ENCODE assay signal across 8 mouse cellular contexts in the genomic region with DNA sequence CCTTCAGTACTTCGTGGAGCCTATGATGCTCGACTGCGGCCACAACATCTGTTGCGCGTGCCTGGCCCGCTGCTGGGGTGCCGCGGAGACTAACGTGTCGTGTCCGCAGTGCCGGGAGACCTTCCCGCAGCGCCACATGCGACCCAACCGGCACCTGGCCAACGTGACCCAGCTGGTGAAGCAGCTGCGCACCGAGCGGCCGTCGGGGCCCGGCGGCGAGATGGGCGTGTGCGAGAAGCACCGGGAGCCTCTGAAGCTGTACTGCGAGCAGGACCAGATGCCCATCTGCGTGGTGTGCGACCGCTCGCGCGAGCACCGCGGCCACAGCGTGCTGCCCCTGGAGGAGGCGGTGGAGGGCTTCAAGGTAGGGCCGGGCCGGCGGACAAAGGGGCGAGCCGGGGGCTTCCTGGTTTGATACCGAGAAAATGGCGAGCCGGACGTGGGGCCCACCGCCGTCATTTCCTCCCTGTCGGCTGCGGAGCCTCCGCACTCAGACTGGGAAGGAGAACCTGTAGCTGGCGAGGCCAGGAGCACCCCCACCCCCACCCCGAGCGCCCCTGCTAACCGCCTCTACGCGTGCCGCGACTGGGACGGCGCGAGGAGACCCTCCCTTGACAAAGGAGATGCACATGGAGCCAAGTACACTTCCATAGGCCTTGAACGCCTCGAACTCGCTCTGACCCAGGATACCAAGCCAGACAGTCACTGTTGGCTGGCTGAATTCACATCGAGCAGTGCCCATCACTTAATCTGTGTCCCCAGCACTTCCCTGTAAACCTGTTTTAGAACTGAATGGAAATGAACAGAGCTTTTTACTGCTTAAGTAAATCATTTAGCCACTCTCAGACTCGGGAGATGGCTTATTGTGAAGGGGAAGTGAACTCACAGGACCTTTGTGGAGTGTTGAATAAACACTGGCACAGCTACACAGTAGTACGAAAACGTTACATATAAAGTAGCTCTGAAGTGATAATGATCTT. TPM values are rescaled to one million over a fixed set of nuclear protein-coding genes. Genes with fewer than 3 reads are reported as not detected.
DNase-seq lines count a peak whose midpoint lies in the region; ATAC-seq and TF ChIP-seq lines count a peak whose summit lies in the region.

No protein-coding gene starts in this region.

- peaks cover 39% of the 10 kb centered on the region for H3K4me1 ChIP-seq in embryonic facial prominence, embryonic 15.5 days
- H3K4me1 ChIP-seq in heart, embryonic 16.5 days (ENCODE audit: control insufficient read depth, insufficient read depth, low read length): peaks cover 22% of the 10 kb centered on the region
- H3K4me1 ChIP-seq in megakaryocyte, embryonic 14.5 days: peaks cover 62% of the 10 kb centered on the region
- peaks cover 8% of the 10 kb centered on the region; the same call in 1 of the 2 replicates for H3K4me1 ChIP-seq in small intestine, adult 2 months (ENCODE audit: control insufficient read depth, insufficient read depth, insufficient read length, low read length)

- peak overlapping the region; percentile 73 for H3K4me2 ChIP-seq in embryonic facial prominence, embryonic 15.5 days (replicated peaks)
- peak overlapping the region; percentile 70 for H3K4me2 ChIP-seq in heart, embryonic 16.5 days (ENCODE audit: low read depth, low read length)

- H3K36me3 ChIP-seq in embryonic facial prominence, embryonic 15.5 days: peaks cover 34% of the 10 kb centered on the region
- peaks cover 19% of the 10 kb centered on the region for H3K36me3 ChIP-seq in heart, embryonic 16.5 days (ENCODE audit: control insufficient read depth, insufficient read depth)
- peaks cover 42% of the 10 kb centered on the region for H3K36me3 ChIP-seq in megakaryocyte, embryonic 14.5 days (replicated peaks; ENCODE audit: low read length)
- H3K36me3 ChIP-seq in small intestine, adult 2 months (ENCODE audit: control insufficient read depth, insufficient read depth, low read length): peaks cover 23% of the 10 kb centered on the region

- under 1% methylated on average over 67 of the region's 71 CpGs for WGBS in embryonic facial prominence, embryonic 15.5 days
- WGBS in heart, embryonic 16.5 days: under 1% methylated on average over 71 of the region's 71 CpGs
- under 1% methylated on average over 71 of the region's 71 CpGs for WGBS in small intestine, adult 2 months

- intact Hi-C loops in left cerebral cortex, postnatal 25 days (cut with DNase I): loop anchor here (5.0 kb wide), 1 partner anchor 531 kb away; no protein-coding TSS in a partner anchor

- H3K27ac ChIP-seq in embryonic facial prominence, embryonic 15.5 days (replicated peaks): peak overlapping the region; percentile 97
- peak overlapping the region; percentile 93 for H3K27ac ChIP-seq in heart, embryonic 16.5 days (ENCODE audit: low read length)
- H3K27ac ChIP-seq in small intestine, adult 2 months (ENCODE audit: insufficient read depth, low read depth, low read length): peak overlapping the region; percentile 87

- DNase-seq in heart, adult 11 months: peak; percentile 96
- DNase-seq in heart, adult 8-10 months (ENCODE audit: low spot score): no peak
- DNase-seq in adrenal gland, postnatal 4 days (ENCODE audit: low spot score in 2 of 2): peak; percentile 31 to 44
- DNase-seq in left cerebral cortex, postnatal 25 days (ENCODE audit: low spot score in 2 of 2): peak; percentile 43 to 47

- H3K9me3 ChIP-seq in embryonic facial prominence, embryonic 15.5 days (replicated peaks): no peaks in the 10 kb centered on the region
- H3K9me3 ChIP-seq in heart, embryonic 16.5 days (replicated peaks; ENCODE audit: control insufficient read depth, low read length): no peaks in the 10 kb centered on the region
- H3K9me3 ChIP-seq in megakaryocyte, embryonic 14.5 days: no peaks in the 10 kb centered on the region

- TF ChIP-seq POLR2A in small intestine, adult 2 months (IDR thresholded peaks at IDR 0.05; ENCODE audit: low read depth, low read length): no peak

- H3K27me3 ChIP-seq in embryonic facial prominence, embryonic 15.5 days: no peaks in the 10 kb centered on the region
- H3K27me3 ChIP-seq in heart, embryonic 16.5 days (ENCODE audit: control insufficient read depth, insufficient read depth, low read length): no peaks in the 10 kb centered on the region
- no peaks in the 10 kb centered on the region for H3K27me3 ChIP-seq in megakaryocyte, embryonic 14.5 days (replicated peaks)
- no peaks in the 10 kb centered on the region for H3K27me3 ChIP-seq in small intestine, adult 2 months (ENCODE audit: control insufficient read depth, insufficient read depth, low read length)

- TF ChIP-seq CTCF in small intestine, adult 2 months (IDR thresholded peaks at IDR 0.05; ENCODE audit: extremely low read depth, insufficient read length, insufficient replicate concordance, low read depth, low read length): no peak

- H3K9ac ChIP-seq in embryonic facial prominence, embryonic 15.5 days: peak overlapping the region; percentile 91
- H3K9ac ChIP-seq in heart, embryonic 16.5 days (ENCODE audit: low read length): peak overlapping the region; percentile 93

- ATAC-seq in embryonic facial prominence, embryonic 15.5 days (ENCODE audit: insufficient number of reproducible peaks, low FRiP score, low TSS enrichment, low read depth): peak; percentile 48
- ATAC-seq in heart, embryonic 16.5 days (replicated peaks; ENCODE audit: extremely low read depth, insufficient read depth, low FRiP score): peak; percentile 42

- H3K4me3 ChIP-seq in embryonic facial prominence, embryonic 15.5 days (replicated peaks): peak overlapping the region; percentile 100
- H3K4me3 ChIP-seq in heart, embryonic 16.5 days (ENCODE audit: low read length): peak overlapping the region; percentile 84
- H3K4me3 ChIP-seq in megakaryocyte, embryonic 14.5 days (replicated peaks): peak overlapping the region; percentile 100
- H3K4me3 ChIP-seq in small intestine, adult 2 months (ENCODE audit: low read depth, low read length): peak overlapping the region; percentile 73

RNA-seq across cellular contexts. Expression of gene Trim27, which starts 1.6 kb away (rescaled TPM):
- total RNA-seq in heart, adult 8-10 months (2022): 10 to 100 TPM; 17.7 to 20.3 (median 19.3) TPM
- total RNA-seq in adrenal gland, postnatal 4 days (2021): 10 to 100 TPM; 73.3 to 75.1 TPM
- polyA plus RNA-seq in embryonic facial prominence, embryonic 15.5 days (2015; fragmentation: Nextera tagmentation; extraction: Ambion mirVana): 122 and 125 TPM in 2 replicates
- polyA plus RNA-seq in heart, embryonic 16.5 days (2015; fragmentation: Nextera tagmentation; extraction: Ambion mirVana): 72.4 and 72.8 TPM in 2 replicates
- total RNA-seq in left cerebral cortex, postnatal 25 days (2021): 10 to 100 TPM; 34.3 to 41.2 TPM
- 63.6 and 88.3 TPM in 2 replicates for polyA plus RNA-seq in megakaryocyte, embryonic 14.5 days (2012; ENCODE audit: insufficient read depth, low replicate concordance)
- 34.0 and 46.4 TPM in 2 replicates for polyA plus RNA-seq in small intestine, adult 2 months (2012; rRNA removed)

RNA-seq across cellular contexts. Expression of gene Olfr1368, which starts 35.2 kb away (rescaled TPM):
- total RNA-seq in heart, adult 8-10 months (2022): not detected
- not detected for total RNA-seq in adrenal gland, postnatal 4 days (2021)
- not detected in 2 replicates for polyA plus RNA-seq in embryonic facial prominence, embryonic 15.5 days (2015; fragmentation: Nextera tagmentation; extraction: Ambion mirVana)
- not detected in 2 replicates for polyA plus RNA-seq in heart, embryonic 16.5 days (2015; fragmentation: Nextera tagmentation; extraction: Ambion mirVana)
- not detected for total RNA-seq in left cerebral cortex, postnatal 25 days (2021)
- not detected in 2 replicates for polyA plus RNA-seq in megakaryocyte, embryonic 14.5 days (2012; ENCODE audit: insufficient read depth, low replicate concordance)
- polyA plus RNA-seq in small intestine, adult 2 months (2012; rRNA removed): not detected in 2 replicates

RNA-seq across cellular contexts. Expression of gene Olfr263, which starts 51.4 kb away (rescaled TPM):
- total RNA-seq in heart, adult 8-10 months (2022): not detected
- total RNA-seq in adrenal gland, postnatal 4 days (2021): not detected
- polyA plus RNA-seq in embryonic facial prominence, embryonic 15.5 days (2015; fragmentation: Nextera tagmentation; extraction: Ambion mirVana): not detected in 2 replicates
- polyA plus RNA-seq in heart, embryonic 16.5 days (2015; fragmentation: Nextera tagmentation; extraction: Ambion mirVana): not detected in 2 replicates
- total RNA-seq in left cerebral cortex, postnatal 25 days (2021): not detected
- polyA plus RNA-seq in megakaryocyte, embryonic 14.5 days (2012; ENCODE audit: insufficient read depth, low replicate concordance): not detected in 2 replicates
- polyA plus RNA-seq in small intestine, adult 2 months (2012; rRNA removed): not detected in 2 replicates
